Mouse (Mus musculus) Patski (cell line): Measurements from ENCODE around the gene Trappc2l. TPM values are rescaled to one million over a fixed set of nuclear protein-coding genes. Genes with fewer than 3 reads are reported as not detected.

Source experiments
- ATAC-seq: fragments of 100-300 bp; one replicate; pipeline ENCODE4 v1.8.0; 2021
- CTCF ChIA-PET: fragments of 350-600 bp; sonication (Branson Sonifier 250); formaldehyde crosslinking; loops from one replicate; lab custom pipeline; 2022; ENCODE audit warnings: inconsistent platforms; lab: Charles Lee
- POLR2A ChIA-PET: fragments of 350-600 bp; sonication (Branson Sonifier 250); formaldehyde crosslinking; loops from one replicate; lab custom pipeline; 2022; ENCODE audit warnings: antibody characterized with exemption, inconsistent platforms; lab: Charles Lee
- DNase-seq: peaks from one replicate; pipeline ENCODE4 v3.0.0-alpha.2; 2011; ENCODE audit warnings: low read depth, low spot score
- H3K27me3 ChIP-seq: fragments of 371-371 bp; one replicate; pipeline ENCODE4 v1.5.1; 2021
- CTCF ChIP-seq: fragments of 100-300 bp; IDR thresholded peaks from one replicate; pipeline ENCODE4 v1.5.1; 2021
- in situ Hi-C: fragments of 300-500 bp; cut with MboI; formaldehyde crosslinking; loops from 3 replicates; pipeline ENCODE4 v1.11.1; 2018; ENCODE audit warnings: low pct_unique_long_range_greater_than_20kb, mixed read lengths
- polyA plus RNA-seq: library from polyadenylated mRNA; unstranded; gene quantifications from one replicate; pipeline ENCODE4 v1.2.3, GENCODE M21; 2021

The Trappc2l gene
- polyA plus RNA-seq, 1 experiment from 2014 or later = 99.5 TPM

GRCm38 (mm10) chr8:122651326-122651921, 40.0 kb downstream of the Trappc2l start:
- ChIA-PET POLR2A (interaction anchor here (0.6 kb wide), 1 partner anchor 21 kb away, joined by 3 read pairs; no protein-coding TSS in a partner anchor), CTCF (no interaction called here)
- ATAC-seq (no peak), DNase-seq (no peak)
- in situ Hi-C loops = no loop called here
- TF ChIP-seq CTCF = no peak
- peaks cover under 1% of the 10 kb centered on the region for H3K27me3 ChIP-seq

- CTCF ChIA-PET = no interaction called here
- no peak for ATAC-seq
- in situ Hi-C loops = no loop called here
Measured at GRCm38 (mm10) chr8:122652643-122653042, 41.2 kb downstream of the Trappc2l start.

GRCm38 (mm10) chr8:122654768-122655167, 43.3 kb downstream of the Trappc2l start:
- no peak for TF ChIP-seq CTCF
- POLR2A ChIA-PET = no interaction called here
- CTCF ChIA-PET = no interaction called here
- in situ Hi-C loops = no loop called here
- no peaks in the 10 kb centered on the region for H3K27me3 ChIP-seq
- no peak for DNase-seq
- ATAC-seq = no peak

More at GRCm38 (mm10) chr8:122652643-122653042, 41.2 kb downstream of the Trappc2l start:
- POLR2A ChIA-PET = no interaction called here
- TF ChIP-seq CTCF = no peak
- DNase-seq = no peak
- H3K27me3 ChIP-seq = no peaks in the 10 kb centered on the region

GRCm38 (mm10) chr8:122656056-122656999, 44.9 kb downstream of the Trappc2l start:
- no peaks in the 10 kb centered on the region for H3K27me3 ChIP-seq
- DNase-seq = no peak
- ChIA-PET POLR2A (no interaction called here), CTCF (no interaction called here)
- no peak for ATAC-seq
- TF ChIP-seq CTCF = no peak
- in situ Hi-C loops = no loop called here

- ATAC-seq (no peak), DNase-seq (no peak)
- in situ Hi-C loops = no loop called here
- no peaks in the 10 kb centered on the region for H3K27me3 ChIP-seq
- CTCF ChIA-PET = interaction anchor here (1.0 to 1.9 kb wide), 2 partner anchors 10 to 13 kb away, joined by 3 to 7 read pairs; no protein-coding TSS in a partner anchor
- POLR2A ChIA-PET = no interaction called here
- TF ChIP-seq CTCF = no peak
Measured at GRCm38 (mm10) chr8:122658149-122658806, 46.8 kb downstream of the Trappc2l start.

GRCm38 (mm10) chr8:122658807-122659160, 47.3 kb downstream of the Trappc2l start:
- no peak for TF ChIP-seq CTCF
- POLR2A ChIA-PET = no interaction called here
- no peak for DNase-seq
- no peaks in the 10 kb centered on the region for H3K27me3 ChIP-seq
- in situ Hi-C loops = no loop called here
- ATAC-seq = no peak
- CTCF ChIA-PET = interaction anchor here (1.0 to 1.9 kb wide), 2 partner anchors 10 to 14 kb away, joined by 3 to 7 read pairs; no protein-coding TSS in a partner anchor

GRCm38 (mm10) chr8:122660022-122660421, 48.6 kb downstream of the Trappc2l start:
- in situ Hi-C loops = no loop called here

GRCm38 (mm10) chr8:122661138-122661537, 49.7 kb downstream of the Trappc2l start:
- no peak for ATAC-seq
- DNase-seq = no peak
- TF ChIP-seq CTCF = no peak
- in situ Hi-C loops = no loop called here
- ChIA-PET POLR2A (no interaction called here), CTCF (no interaction called here)
- H3K27me3 ChIP-seq = no peaks in the 10 kb centered on the region

More at GRCm38 (mm10) chr8:122660022-122660421, 48.6 kb downstream of the Trappc2l start:
- ChIA-PET POLR2A (no interaction called here), CTCF (interaction anchor here (1.9 kb wide), 1 partner anchor 11 kb away, joined by 7 read pairs; no protein-coding TSS in a partner anchor)
- no peak for ATAC-seq
- no peaks in the 10 kb centered on the region for H3K27me3 ChIP-seq
- DNase-seq = no peak
- no peak for TF ChIP-seq CTCF

- ATAC-seq = no peak
- in situ Hi-C loops = no loop called here
- ChIA-PET CTCF (no interaction called here), POLR2A (no interaction called here)
- no peaks in the 10 kb centered on the region for H3K27me3 ChIP-seq
- TF ChIP-seq CTCF = no peak
- DNase-seq = no peak
Measured at GRCm38 (mm10) chr8:122661894-122662293, 50.5 kb downstream of the Trappc2l start.

GRCm38 (mm10) chr8:122663106-122663505, 51.7 kb downstream of the Trappc2l start:
- ATAC-seq (no peak), DNase-seq (no peak)
- POLR2A ChIA-PET = no interaction called here
- CTCF ChIA-PET = no interaction called here
- TF ChIP-seq CTCF = no peak
- no peaks in the 10 kb centered on the region for H3K27me3 ChIP-seq
- in situ Hi-C loops = no loop called here
